Mouse (Mus musculus) stomach, postnatal 0 days (tissue): ENCODE measurements around the gene Map3k3.

Source experiments
- CTCF ChIP-seq: IDR thresholded peaks from 2 replicates; pipeline ENCODE4 v1.5.1; 2016; ENCODE audit warnings: antibody characterized with exemption, low read depth, mild to moderate bottlenecking, moderate library complexity
- EP300 ChIP-seq: optimal IDR thresholded peaks from 2 replicates; pipeline ENCODE3; 2016; ENCODE audit warnings: antibody characterized with exemption

DNA sequence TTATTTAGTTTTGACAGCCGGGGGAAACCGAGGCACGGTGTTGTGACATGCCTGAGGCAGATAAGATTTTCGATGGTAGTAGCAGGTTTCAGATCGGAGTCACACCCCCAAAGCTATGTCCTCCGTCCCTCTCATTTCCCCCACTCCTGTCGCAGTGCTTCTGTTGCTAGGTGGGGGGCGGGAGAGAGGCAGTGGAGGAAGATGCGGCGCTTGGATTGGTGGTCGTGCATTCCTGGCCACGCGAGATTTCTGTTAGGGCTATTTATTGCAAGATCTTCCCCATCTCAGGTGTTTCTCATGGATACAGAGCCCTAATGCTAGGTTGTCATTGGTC, 47.0 kb upstream of the Map3k3 start:
- peak; percentile 40 for TF ChIP-seq CTCF
- TF ChIP-seq EP300 = no peak
